Mouse (Mus musculus): Measurements from ENCODE around the gene Gm8677. TPM values are rescaled to one million over a fixed set of nuclear protein-coding genes. Genes with fewer than 3 reads are reported as not detected.
"Not testable (repeated sequence)": the region's sequence is repeated elsewhere in the genome, so short reads cannot be mapped to it uniquely, and the experiment has no call there.

Gm8677 gene
- not detected in 2 replicates for total RNA-seq (2014; fragmentation: Nextera tagmentation)
- total RNA-seq (2017): not detected in 2 replicates

DNA sequence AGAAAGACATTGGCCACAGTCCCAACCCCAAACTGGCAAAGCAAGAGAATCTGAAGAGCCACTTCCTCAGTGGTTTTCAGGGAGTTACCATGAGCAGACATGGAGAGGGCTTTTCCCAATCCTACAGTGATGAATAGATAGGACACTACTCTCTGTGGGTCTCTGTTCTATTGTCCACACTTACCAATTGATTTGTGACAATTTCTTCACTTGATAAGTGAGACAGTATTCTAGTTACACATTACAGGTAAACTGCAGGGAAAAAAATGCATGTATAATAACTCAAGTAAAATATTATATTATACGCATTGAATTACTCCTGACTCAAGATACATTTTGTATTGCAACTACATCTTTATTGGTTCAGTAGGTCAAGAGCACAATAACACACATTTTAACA, at the start of gene Gm8677:
TSS of gene Gm8677 (minus strand) at position 101 of the 400 bp plus-strand sequence.
- ATAC-seq (replicated peaks; ENCODE audit: poor library complexity, severe bottlenecking): not testable (repeated sequence)

DNA sequence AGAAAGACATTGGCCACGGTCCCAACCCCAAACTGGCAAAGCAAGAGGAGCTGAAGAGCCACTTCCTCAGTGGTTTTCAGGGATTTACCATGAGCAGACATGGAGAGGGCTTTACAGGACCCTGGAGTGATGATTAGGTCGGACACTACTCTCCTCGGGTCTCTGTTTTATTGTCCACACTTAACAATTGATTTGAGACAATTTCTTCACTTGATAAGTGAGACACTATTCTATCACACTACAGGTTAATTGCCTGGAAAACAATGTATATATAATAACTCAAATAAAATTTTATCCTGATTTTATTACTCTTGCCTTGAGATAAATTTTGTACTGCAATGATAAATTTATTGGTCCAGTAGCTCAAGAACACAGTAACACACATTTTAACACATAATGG, 30.6 kb upstream of the Gm8677 start, which contains the start of gene Gm4201:
TSS of gene Gm4201 (minus strand) at position 101 of the 400 bp plus-strand sequence.
- not testable (repeated sequence) for ATAC-seq (replicated peaks; ENCODE audit: poor library complexity, severe bottlenecking)

DNA sequence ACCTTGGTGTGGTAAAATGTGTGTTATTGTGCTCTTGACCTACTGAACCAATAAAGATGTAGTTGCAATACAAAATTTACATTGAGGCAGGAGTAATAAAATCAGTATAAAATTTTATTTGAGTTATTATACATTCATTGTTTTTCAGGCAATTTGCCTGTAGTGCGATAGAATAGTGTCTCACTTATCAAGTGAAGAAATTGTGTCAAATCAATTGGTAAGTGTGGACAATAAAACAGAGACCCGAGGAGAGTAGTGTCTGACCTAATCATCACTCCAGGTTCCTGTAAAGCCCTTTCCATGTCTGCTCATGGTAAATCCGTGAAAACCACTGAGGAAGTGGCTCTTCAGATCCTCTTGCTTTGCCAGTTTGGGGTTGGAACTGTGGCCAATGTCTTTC, 12.0 kb downstream of the Gm8677 start, which contains the start of gene Vmn1r152:
TSS of gene Vmn1r152 (plus strand) at position 301 of the 400 bp plus-strand sequence.
- ATAC-seq (replicated peaks; ENCODE audit: poor library complexity, severe bottlenecking): not testable (repeated sequence)

- ATAC-seq (replicated peaks; ENCODE audit: poor library complexity, severe bottlenecking): not testable (repeated sequence)
Observed at GRCm38 (mm10) chr7:22499578-22499977, 35.1 kb downstream of the Gm8677 start, which contains the start of gene Vmn1r151. Gene Vmn1r151 (minus strand): TSS chr7:22499678.

Other genes with a start within 250 kb of the Gm8677 start
- gene Gm4187, start 205.2 kb downstream of the Gm8677 start, total RNA-seq (2014; fragmentation: Nextera tagmentation): not detected in 2 replicates
- gene Gm4187, start 205.2 kb downstream of the Gm8677 start, total RNA-seq (2017): not detected in 2 replicates
- gene Gm8660, start 163.8 kb downstream of the Gm8677 start, total RNA-seq (2014; fragmentation: Nextera tagmentation): not detected in 2 replicates
- not detected in 2 replicates for gene Gm8660, start 163.8 kb downstream of the Gm8677 start, total RNA-seq (2017)
- gene Vmn1r148, start 121.3 kb downstream of the Gm8677 start, total RNA-seq (2014; fragmentation: Nextera tagmentation): not detected in 2 replicates
- gene Vmn1r148, start 121.3 kb downstream of the Gm8677 start, total RNA-seq (2017): not detected in 2 replicates
- not detected in 2 replicates for gene Vmn1r149, start 96.7 kb downstream of the Gm8677 start, total RNA-seq (2014; fragmentation: Nextera tagmentation)
- gene Vmn1r149, start 96.7 kb downstream of the Gm8677 start, total RNA-seq (2017): not detected in 2 replicates
- gene Gm10665, start 70.8 kb downstream of the Gm8677 start, total RNA-seq (2014; fragmentation: Nextera tagmentation): not detected in 2 replicates
- not detected in 2 replicates for gene Gm10665, start 70.8 kb downstream of the Gm8677 start, total RNA-seq (2017)
- not detected in 2 replicates for gene Vmn1r151, start 35.2 kb downstream of the Gm8677 start, total RNA-seq (2014; fragmentation: Nextera tagmentation)
- gene Vmn1r151, start 35.2 kb downstream of the Gm8677 start, total RNA-seq (2017): not detected in 2 replicates
- gene Vmn1r152, start 11.9 kb downstream of the Gm8677 start, total RNA-seq (2014; fragmentation: Nextera tagmentation): not detected in 2 replicates
- gene Vmn1r152, start 11.9 kb downstream of the Gm8677 start, total RNA-seq (2017): not detected in 2 replicates
- gene Gm4201, start 30.5 kb upstream of the Gm8677 start, total RNA-seq (2014; fragmentation: Nextera tagmentation): not detected in 2 replicates
- gene Gm4201, start 30.5 kb upstream of the Gm8677 start, total RNA-seq (2017): not detected in 2 replicates
- gene Gm4565, start 53.2 kb upstream of the Gm8677 start, total RNA-seq (2014; fragmentation: Nextera tagmentation): not detected in 2 replicates
- gene Gm4565, start 53.2 kb upstream of the Gm8677 start, total RNA-seq (2017): not detected in 2 replicates
- gene Vmn1r155, start 123.1 kb upstream of the Gm8677 start, total RNA-seq (2014; fragmentation: Nextera tagmentation): not detected in 2 replicates
- gene Vmn1r155, start 123.1 kb upstream of the Gm8677 start, total RNA-seq (2017): not detected in 2 replicates
- gene Gm8693, start 157.4 kb upstream of the Gm8677 start, total RNA-seq (2014; fragmentation: Nextera tagmentation): not detected in 2 replicates
- gene Gm8693, start 157.4 kb upstream of the Gm8677 start, total RNA-seq (2017): not detected in 2 replicates
- not detected in 2 replicates for gene Gm4567, start 184.8 kb upstream of the Gm8677 start, total RNA-seq (2014; fragmentation: Nextera tagmentation)
- gene Gm4567, start 184.8 kb upstream of the Gm8677 start, total RNA-seq (2017): not detected in 2 replicates
- not detected in 2 replicates for gene Vmn1r157, start 226.8 kb upstream of the Gm8677 start, total RNA-seq (2014; fragmentation: Nextera tagmentation)
- not detected in 2 replicates for gene Vmn1r157, start 226.8 kb upstream of the Gm8677 start, total RNA-seq (2017)